Mouse (Mus musculus) neutrophil, adult 5-6 weeks (primary cell): Measurements from ENCODE around the gene Gm11492. TPM values are rescaled to one million over a fixed set of nuclear protein-coding genes. Genes with fewer than 3 reads are reported as not detected.

ENCODE experiments used
- ATAC-seq: fragments of 151-379, 151-347 bp; 2 replicates; pipeline ENCODE4 v1.8.0; 2017; ENCODE audit warnings: mild to moderate bottlenecking, moderate TSS enrichment; ENCODE audit not compliant: insufficient number of reproducible peaks, poor library complexity, low FRiP score, severe bottlenecking; ENCODE audit errors: extremely low read depth
- total RNA-seq: library from RNA; stranded (forward); fragments of 200-1000 nt; gene quantifications from 2 replicates; pipeline ENCODE4 v1.2.3, GENCODE M21; 2017

Gm11492 gene
- total RNA-seq, 1 experiment from 2014 or later = not detected

DNA sequence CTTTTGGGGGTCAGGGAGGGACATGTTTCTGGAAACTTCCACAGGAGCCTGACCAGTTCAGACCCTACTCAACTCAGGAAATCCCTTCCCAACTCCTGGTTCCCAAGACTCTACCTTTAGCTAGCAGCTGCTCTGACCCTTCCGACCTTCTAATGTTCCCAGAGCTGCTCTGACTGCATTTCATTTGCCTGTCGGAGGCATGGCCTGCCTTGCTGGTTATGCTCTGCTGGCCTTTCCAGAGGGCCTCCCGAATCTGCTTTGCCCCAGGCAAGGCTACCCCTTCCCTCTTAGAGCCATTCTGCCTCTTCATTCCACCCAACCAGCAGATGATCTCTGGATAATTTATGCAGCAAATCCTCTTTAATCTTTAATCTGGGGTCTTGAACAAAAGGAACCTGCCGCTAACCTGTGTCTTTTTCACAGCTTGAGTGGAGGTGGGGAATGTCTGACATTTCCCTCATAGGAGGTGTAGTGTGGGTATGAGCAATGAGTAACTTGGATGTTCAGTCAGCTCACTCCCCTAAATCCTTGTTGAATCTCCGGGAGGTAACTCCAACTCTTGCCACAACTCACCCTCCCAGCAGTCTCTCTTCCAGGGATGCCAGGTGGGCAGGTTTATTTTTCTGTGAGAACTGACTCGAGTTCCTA is 11.3 kb downstream of the Gm11492 start:
- no peak for ATAC-seq

DNA sequence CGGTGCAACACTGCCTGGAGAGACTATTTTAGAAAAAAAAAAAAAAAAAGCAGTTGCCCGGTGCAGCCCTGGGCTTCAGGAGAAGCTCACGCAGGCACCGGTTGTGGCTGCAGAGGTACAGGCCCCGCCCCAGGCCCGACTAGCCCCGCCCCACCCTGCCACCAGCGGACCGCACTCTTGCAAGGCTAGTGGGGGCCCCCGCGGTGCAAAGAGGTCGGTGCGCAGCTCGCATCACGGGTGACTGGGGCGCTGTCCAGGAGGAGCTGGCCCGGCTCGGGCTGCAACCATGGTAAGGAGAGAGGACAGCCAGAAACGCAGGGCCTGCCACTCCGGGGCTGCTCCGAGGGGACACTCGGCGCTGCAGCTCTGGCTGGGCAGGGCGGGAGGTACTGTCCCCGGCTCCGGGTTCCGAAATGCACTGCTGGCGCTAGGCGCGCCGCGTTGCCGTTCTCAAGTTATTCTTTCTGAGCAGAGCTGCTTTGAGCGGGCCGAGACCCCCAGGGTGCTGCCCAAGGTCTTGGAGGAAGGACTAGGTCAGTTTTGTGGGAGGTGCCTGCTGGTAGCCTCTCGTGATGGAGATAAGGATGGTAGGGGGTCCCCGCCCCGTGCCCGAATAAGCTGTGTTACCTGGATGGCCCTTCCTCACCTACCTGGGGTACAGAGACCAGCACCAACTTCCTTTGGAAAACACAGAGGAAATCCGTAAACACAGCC is 12.0 kb downstream of the Gm11492 start:
- ATAC-seq = peak; percentile 43; the same call in 1 of the 2 replicates

DNA sequence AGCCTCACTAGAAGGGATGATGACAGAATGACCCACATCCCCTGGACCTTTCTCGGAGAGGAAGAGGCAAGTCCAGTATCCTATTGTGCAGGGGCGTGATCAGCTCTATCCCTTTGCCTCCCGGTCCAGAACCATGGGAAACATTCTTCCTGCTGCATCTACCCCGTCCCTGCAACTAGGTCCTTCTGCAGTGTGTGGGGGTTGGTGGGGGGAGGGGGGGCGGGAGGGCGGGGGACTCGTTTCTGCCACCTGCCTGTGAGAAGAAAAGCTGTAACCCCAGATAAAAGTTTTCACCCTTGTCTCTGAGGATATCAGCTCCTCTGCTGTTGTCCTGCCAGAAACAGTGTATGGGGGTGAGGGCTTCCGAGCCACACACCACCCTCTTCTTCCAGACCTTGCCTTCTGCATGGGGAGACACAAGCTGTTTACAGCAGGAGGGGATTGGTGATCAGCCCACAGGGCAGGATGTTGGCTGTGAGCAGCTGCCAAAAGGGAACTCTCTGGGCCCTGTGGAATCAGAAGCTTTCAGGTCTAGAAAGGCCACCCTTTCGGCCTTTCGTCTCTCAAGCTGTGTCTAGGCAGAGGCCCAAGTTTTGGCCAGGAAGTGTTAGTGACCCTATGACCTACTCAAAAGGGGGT is 12.6 kb downstream of the Gm11492 start:
- peak; percentile 9; the same call in 1 of the 2 replicates for ATAC-seq

DNA sequence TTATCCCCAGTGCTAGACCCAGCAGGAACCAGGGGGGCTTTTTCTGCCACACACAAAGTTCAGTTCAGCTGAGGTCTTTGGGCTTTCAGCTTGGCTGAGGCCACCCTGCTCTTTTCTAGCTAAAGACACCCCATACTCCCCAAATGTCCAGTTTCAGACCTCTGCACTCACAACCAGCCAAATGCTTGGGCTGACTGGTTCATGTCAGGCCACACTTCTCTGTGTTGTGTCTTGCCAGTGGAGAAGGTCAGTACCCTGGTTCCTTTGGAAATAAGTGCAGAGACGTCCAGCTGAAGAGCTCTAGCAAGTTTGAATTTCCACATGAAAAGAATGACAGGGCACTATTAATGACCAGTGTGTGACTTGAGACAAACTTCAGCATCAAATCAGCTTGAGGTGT is 13.3 kb downstream of the Gm11492 start:
- ATAC-seq = no peak

DNA sequence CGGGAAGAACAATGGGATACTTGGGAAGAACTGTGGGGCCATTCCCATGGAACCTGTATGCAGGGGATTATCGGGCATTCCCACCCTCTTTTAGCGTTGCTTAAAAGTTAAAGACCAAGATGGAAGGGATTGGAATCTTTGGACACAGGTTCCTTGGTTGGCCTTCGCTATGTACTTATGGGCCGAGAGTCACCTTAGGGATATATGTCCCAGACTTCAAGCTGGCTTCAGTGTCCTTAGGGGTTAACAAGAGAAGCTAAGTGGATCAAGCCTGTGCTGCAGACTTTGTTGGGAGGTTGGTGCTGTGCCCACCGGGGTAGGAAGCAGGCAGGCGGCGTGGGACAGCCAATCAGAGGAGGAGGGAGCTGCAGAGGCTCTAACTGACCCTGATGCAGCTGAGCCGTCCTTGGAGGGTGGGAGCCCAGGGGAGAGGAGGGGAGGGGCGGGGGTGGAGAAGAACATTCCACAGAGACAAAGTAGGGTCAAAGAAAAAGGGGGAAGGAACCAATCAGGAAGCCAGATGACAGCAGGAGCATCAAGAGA is 14.2 kb downstream of the Gm11492 start:
- no peak for ATAC-seq

DNA sequence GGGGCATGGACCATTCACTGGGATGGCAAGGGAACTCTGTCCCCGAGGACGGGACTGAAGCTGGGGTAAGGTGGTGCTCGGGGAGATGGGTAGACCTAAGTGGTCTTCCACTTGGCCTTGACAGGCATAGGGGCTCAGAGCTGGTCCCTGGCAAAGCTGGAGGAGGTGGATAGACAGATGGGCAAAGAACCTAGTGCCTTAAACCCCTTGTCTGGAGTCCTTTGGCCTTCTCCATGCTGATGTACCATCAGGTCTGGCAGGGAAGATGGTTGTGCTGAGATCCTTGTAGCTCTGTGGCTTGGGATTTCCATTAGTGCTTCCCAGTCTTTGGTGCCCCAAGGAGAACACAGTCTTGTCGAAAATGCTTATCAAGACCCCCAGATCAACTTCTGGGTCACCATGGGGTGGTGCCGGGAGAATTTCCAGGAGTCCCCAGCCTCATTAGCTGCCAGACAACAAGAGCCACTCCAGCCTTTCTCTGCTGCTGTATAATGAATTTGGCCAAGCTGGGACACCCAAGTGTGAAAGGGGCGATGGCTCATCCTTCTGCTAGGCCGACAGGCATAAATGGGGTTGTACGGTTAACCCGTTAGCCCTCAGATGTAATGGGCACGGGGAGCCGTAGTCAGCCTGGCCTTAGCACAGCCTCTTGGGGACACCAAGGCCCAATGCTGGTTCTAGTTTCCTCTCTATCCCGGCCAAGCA is 14.9 kb downstream of the Gm11492 start:
- no peak for ATAC-seq

DNA sequence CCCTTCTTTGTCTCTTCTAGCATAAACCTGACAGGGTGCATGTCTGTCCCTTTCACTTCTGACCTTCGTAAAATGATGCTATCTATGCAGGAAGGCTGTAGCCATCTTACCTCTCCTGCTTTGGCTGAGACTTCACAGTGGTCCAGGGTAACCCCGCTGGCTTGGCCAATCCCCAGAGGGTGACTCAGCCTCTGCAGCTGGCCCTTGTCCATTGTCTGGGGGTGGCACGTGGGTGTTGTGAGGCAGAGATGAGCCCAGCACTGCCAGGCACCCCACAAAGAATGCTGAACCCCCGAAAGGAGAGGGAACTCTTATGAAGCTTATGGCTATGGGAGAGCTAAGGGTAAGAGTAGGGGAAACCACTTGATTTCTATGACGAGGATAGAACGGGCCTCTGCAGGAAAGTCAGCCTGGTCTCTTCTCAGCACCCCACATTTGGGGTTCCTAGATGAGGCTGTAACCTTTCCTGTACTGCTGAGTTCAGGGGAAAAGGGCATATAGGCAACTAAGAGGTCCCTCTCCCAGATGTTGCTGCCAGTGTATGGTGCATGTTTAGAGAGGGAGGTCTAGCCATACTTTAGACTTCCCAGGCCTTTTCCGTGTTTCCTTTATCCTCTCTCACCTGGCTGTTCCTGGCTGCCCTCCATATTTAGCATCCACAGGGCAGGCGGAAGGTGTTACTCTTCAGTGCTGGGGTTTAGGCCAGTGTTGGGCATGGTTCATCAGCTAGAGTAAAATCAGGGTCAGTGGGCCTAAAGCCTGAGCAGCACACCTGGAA is 15.7 kb downstream of the Gm11492 start:
- no peak for ATAC-seq

DNA sequence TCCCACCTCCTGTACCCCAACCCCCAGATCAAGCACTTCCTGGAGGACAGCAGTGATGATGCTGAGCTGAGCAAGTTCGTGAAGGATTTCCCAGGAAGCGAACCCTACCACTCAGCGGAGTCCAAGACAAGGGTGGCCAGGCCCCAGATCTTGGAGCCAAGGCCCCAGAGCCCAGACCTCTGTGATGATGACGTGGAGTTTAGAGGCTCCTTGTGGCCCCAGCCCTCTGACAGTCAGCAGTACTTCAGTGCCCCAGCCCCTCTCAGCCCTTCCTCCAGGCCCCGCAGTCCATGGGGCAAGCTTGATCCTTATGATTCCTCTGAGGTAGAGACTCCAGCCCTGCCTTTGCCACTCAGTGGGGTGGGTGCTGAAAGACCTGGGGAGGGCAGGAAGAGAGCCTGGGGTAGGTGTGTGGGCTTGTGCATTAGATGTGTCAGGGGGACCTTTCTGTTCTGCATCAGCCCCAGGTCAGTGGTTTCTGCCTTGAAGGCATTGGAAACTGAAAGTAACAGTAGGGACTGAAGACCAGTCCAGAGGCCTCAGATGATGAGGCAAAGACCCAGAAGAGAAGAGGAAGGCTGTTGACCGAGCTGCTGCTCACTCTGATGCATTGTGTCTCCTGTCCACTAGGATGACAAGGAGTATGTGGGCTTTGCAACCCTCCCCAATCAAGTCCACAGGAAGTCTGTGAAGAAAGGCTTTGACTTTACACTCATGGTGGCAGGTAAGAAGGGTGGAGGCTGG is 17.0 kb downstream of the Gm11492 start:
- ATAC-seq = no peak

DNA sequence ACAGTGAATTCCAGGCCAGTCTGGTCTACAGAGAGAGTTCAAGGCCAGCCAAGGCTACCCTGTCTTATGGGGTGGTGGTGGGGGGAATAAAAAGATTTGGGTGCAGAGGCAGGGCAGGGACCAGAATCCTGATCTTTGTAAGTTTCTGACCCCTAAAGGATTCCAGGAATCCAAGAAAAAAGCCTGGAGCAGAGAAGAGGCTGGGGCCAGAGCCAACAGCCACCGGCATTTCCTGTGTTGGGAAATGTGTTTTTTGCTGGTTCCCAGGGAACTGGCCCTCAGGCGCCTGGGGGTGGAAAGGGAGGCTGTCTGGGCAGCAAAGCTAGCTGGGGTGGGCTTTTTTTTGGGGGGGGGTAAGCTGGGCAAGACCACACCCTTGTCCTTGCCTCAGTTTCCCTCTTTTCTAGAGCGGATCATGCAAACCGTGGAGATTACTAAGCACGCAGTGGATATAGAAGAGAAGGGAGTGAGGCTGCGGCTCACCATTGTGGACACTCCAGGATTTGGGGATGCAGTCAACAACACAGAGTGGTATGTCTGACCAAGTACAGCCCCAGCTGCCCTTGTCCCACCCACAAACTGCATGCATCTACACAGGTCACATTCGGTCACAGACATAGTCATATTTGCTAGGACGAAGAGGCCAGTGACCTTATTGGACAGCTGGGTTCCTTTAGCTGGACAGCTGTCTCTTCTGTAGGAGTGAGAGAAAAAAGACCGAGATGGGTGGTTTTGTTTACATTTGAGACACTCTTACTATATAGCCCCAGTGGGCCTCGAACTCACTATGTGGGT is 18.5 kb downstream of the Gm11492 start:
- ATAC-seq = no peak

DNA sequence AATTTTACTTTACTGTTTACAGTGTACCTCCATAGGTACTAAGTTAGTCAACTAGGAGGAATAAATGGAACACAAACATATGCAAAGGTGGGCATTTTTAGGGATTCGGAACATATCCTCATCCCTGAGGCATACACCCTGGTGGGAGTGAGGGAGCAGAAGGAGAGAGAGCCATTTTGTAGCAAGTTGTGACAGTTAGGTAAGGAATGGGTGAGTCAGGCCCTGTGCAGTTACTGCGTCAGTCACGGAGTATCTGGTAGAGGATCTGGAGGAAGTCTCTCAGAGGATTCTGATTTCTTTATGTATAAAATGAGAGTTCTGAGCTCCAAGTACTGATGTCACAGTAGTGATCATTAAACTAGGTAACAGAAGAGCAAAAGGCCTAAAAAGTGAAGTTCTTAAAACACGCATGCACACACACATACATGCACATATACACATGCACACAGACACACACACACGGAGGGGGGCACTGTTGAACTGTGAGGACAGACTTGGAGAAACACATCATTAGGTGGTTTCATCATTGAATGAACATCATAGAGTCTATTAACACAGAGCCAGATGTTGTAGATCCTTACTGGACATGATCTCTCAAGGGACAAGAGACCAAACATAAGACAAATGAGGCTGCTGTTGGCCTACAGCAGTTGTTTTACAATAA is 20.9 kb downstream of the Gm11492 start:
- no peak for ATAC-seq

DNA sequence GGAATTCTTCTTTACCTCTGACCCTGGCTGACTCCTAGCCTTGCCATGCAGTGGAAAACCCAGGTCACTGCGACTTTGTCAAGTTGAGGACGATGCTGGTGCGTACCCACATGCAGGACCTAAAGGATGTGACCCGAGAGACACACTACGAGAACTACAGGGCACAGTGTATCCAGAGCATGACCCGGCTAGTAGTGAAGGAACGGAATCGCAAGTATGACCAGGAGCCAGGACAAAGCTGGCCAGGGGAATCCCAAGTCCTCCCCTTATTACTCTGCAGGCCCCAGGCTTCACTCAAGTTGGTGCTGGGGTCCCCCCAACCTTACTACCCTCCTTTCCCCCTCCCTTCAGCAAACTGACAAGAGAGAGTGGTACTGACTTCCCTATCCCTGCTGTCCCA is 23.2 kb downstream of the Gm11492 start:
- ATAC-seq = no peak

DNA sequence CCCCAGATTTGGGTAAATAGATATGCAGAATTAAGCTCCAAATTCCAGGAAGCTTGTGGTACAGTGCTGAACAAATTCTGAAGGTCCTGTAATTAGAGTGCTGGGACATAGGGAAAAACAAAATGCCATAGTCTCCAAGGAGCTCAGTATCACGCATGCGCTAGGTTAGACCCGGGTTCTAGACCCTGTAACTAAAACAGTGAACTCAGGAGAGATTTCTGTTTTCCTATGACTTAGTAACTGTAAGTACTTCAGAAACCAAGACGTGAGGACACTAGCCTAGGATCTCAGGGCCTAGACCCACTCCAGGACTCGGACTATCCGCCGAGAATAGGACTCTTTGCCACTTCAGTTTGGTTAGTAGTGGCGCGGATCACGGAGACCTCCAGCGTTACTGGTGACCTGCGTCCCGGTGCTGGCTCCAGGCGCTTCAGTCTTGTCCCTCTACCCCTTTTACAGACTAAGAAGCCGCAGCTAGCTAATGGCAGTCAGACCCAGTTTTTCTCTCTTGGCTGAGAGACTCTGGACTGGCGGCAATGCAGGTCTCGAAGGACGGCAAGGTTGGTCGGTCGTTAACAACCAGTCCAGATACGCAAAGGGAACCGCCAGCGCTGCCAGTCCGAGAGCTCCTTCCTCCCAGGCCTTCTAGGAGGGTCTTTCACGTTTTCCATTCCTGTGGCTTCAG is 24.5 kb downstream of the Gm11492 start:
- ATAC-seq = no peak

DNA sequence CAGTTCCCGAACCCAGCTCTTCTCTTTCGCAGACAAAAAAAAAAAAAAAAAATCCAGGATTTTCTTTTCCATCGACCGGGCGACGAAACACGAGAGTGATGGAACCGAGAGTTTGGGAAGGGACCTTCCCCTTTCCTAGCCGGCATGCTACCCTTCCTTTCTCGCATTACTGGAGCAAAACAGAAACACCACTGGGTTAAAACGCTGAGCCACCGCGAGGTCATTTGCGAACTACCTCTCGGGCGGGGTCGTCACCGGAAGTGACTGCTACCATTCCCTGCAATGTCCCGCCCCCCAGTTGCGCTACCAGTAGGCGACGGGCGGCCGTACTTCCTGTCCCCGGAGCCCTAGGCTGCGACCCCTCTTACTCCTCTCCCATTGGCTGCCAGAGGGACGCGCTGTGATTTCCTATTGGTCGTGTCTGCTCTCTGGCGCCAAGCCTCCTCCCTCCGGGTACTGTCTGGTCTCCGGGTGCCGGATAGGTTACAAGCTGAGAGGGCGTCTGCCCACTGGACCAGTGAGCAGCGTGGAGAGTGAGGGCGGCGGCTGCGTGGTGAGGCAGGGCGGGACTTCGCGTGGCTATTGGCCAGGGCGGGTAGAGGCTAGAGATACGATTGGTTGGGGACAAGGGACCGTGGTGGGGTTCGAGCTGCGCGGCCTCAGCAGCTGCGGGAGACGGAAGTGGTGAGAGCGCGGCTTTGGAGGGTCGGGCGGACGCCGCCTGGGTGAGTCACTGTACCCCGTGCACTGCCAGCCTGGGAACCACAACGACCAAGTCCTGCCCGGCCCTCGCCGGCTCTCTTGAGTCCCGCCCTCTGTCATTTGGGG is 25.3 kb downstream of the Gm11492 start, which contains the start of gene Mtmr4:
Gene Mtmr4 (plus strand): TSS at position 637 of the 828 bp plus-strand sequence.
- peak; percentile 90 for ATAC-seq

DNA sequence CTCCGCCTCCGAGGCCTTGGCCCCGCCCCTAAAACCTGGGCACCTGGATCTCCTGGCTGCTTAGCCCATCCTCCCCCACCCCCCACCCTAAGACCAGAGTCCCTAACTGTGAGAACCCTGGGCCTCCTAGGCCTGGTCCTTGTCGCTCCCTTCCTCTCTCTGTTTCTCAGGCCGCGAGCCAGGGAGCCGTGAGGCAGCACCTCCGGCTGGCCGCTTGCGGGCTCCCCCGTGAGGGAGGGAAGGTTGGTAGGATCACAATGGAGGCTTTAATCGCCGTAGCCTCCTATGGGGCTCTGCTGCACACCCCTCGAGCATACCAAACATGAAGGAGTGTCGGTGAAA is 25.9 kb downstream of the Gm11492 start:
- ATAC-seq = no peak
